Mouse (Mus musculus) brain, adult 2 months (tissue): ENCODE measurements around the gene Cdh13.

Experiments
- DNase-seq: peaks from one replicate; pipeline ENCODE4 v3.0.0; 2011; ENCODE audit warnings: low read depth, low spot score

The Cdh13 gene

GRCm38 (mm10) chr8:118283600-118284111 is at the start of gene Cdh13:
Cdh13 (plus strand) TSS chr8:118283733.
- peak; percentile 90 for DNase-seq

- DNase-seq, result no peak
Measured at GRCm38 (mm10) chr8:118235626-118236025, 47.9 kb upstream of the Cdh13 start.

DNA sequence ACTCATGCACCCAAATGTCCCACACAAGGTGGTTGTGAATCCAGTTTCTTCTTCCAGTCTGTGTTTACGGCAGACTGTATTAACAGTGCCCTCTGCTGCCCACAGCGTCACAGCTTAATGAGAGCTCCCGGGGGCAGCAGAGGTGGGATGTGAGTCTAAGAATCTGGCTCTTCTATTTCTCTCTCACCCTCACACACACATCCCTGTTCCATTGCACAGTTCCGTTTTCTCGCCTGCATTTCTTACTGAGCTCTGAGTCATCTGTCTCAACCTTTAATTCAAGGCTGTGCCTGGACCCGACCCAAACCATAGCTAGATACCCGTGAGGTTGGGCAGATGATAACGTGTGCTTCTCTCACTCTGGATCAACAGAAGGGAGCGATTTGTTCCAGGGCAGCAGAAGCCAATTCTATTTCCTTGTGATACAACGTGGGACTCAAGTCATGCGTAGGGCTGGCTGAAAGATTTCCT is 46.3 kb upstream of the Cdh13 start:
- peak; percentile 87 for DNase-seq

DNA sequence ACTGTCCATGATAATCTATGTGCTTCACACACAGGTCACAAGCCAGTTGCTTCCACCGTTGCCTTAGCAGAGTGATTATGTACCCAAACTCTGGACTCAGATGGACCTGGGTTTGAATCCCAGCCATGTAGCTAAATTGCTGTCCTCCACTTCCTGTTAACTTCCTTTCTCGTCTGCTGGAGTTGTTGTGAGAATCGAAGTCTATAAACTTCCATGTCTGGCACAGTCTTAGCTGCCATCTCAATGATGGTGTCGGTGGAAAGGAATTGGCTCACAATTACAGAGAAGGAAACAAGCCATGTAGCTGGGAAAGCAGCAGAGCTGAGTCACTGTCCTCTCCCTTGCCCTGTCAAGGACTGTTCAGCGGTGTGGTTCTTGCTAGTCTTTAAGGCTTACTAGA is 45.4 kb upstream of the Cdh13 start:
- peak; percentile 43 for DNase-seq

DNA sequence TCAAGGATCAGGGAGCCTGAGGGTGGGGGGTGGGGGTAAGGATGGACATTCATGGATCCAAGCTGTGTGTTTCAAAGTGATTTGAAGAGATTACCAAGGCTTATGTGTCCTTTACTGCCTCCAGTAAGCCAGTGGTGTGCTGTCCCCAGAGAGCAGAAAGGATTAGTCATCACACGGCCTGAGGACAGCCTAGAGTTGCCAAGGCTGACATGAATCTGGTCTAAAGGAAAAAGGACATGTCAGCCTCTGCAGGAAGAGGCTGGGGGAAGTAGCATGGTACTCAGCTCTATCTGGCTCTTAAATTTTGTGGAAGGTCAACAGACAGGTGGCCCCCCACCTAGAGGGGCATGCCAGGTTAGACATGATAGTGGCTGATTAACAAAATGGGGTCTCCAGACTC is 44.3 kb upstream of the Cdh13 start:
- peak; percentile 25 for DNase-seq

DNA sequence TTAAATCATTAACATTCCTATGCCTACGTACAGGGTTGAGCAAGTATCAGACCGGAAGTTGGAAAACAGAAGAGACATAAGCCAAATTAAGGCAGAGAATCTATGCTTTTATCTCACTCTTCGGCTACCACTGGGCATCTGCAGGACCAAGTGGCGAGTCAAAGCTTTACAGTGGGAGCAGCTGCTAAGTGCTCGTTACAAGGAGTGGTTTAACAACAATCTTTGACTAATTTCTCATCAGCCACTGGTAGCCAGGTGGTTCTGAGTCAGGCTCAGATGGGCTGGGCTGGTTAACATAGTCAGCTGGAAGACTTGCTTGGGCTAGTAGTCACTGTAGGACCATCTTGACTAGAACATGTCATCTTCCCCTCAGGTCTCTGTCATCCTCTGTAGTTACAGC is 34.2 kb upstream of the Cdh13 start:
- DNase-seq, result no peak

DNA sequence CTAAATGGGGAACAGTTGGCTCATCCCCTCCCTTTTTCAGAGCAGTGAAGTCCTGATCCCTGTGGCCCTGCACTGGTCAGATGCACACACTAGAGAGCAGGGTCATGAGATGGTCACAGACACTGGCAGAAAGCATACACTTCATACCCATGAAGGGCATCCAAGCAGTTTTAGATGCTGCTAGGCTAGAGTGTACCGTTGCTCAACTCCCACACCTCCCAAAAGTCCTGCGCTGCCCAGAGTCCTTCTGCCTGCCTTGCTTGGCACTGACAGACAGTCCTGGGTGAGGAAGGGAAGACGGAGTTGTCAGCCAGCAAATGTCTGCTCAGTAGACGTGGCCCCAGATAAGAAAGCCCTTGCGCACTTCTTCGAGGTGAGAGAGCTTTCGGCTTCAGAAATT is 33.6 kb upstream of the Cdh13 start:
- DNase-seq, result no peak

- no peak for DNase-seq
Measured at GRCm38 (mm10) chr8:118263117-118263516, 20.4 kb upstream of the Cdh13 start.

- peak; percentile 50 for DNase-seq
Measured at GRCm38 (mm10) chr8:118270751-118271402, 12.7 kb upstream of the Cdh13 start.

DNA sequence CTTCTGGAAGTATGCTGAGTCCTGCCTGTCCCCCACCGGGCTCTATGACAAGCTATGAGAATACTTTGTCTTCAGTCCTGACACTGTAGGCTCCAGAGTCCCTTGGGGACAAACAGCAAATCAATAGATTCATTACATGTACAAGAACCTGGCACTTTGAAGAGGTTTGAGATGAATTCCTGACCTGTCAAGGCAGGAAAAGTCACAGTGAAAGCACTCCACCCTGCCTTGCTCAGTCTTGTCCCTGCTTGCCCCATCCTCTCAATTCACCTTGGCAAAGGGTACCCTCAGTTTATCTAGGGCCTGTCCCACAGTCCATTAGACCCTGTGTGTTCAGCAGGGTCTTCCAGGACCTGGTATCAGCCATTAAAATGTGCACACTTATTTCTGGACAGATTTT is 11.0 kb upstream of the Cdh13 start:
- DNase-seq, result no peak

DNA sequence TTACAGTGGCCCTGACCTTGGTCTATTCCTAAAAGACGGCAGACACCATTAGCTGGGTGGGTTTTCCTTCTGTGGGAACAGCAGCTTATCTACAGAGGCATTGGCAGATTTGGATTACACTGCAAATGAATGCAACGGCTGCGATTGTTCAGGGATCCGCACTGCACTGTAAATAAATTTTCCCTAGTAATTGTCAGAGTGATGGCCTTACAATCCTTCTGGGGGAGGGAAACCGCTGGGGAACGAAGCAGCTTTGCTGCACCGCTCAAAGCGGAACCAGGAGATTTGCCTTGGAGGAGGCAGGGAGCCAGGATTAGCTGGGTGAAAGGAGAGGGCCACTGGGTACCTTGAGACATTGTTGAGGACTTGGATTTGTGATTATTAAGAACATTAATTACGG is 9.3 kb upstream of the Cdh13 start:
- DNase-seq, result no peak

- DNase-seq, result peak; percentile 88
Measured at GRCm38 (mm10) chr8:118274688-118275087, 8.8 kb upstream of the Cdh13 start.

DNA sequence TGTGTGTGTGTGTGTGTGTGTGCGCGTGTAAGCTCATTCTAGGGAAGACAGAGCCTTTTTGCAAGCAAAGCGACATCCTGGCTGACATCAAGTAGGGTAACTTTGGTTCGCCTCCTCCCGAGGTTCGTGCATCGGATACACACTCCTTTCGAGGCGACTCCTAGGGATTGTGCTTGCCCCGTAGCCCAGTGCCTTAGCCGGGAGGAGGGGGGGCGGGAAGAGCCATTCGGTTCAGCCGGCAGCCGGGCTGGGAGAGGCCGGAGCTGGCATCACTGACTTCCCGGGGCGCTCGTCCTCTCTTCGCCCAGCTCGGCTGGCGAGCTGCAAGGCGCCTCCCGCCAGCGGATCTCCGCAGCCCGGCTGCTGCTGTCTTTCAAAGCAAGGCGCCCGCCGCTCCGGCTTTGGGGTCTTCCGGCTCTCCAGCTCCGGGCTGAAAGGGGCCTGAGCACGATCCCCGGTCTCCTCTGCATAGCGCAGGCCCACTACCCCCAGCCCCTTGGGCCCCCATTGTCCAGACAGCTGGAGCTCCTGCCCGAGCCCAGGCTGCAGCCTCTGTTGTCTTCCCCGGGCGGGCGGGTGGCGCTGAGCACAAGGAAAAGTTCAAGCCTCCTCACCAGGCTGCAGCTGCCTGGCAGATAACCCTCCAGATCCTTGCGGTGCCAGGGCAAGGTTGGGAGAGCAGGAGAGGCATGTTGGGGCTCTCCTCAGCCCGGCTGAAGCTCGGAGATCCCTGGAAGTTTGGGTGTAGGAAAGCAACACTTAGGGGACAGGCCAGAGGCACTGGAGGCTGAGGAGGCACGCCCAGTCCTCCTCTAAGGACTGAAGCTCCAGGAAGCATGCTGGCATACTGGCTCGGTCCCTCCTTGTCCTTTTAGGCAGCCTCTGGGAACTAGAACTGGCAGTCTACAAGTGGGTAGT is 838 bp downstream of the Cdh13 start:
- peak; percentile 43 for DNase-seq

DNA sequence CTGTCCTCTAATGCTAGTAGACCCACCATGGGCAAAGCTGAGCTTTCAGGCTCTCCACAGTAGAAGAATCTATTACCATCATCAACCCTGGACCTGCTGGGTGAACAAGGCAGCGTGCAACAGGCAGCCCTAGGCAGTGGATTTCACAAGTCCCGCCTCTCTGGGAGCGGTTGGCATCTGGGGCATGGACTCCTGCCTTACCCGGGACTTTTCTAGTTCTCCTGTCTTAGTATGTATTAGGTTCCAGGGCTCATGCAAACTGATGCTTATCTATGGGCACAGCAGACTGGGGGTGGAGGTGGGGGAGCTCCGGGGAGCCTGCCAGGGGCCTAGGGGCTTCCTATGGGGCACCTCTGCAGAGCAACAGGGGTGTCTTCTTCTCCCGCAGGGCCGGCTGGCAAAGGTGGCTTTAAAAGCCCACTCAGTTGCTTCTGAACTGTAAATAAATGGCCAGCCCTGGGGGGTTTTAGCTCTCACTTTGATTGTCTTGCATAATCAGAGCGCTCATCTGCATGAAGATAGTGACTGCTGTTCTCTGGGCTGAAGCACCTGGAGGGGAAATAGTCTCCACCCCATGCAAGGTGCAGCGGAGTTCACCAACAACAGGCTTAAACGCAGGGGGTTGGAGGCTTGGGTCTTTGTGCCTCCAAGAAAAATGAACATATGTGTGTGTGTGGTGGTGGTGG is 2.2 kb downstream of the Cdh13 start:
- DNase-seq, result no peak

DNA sequence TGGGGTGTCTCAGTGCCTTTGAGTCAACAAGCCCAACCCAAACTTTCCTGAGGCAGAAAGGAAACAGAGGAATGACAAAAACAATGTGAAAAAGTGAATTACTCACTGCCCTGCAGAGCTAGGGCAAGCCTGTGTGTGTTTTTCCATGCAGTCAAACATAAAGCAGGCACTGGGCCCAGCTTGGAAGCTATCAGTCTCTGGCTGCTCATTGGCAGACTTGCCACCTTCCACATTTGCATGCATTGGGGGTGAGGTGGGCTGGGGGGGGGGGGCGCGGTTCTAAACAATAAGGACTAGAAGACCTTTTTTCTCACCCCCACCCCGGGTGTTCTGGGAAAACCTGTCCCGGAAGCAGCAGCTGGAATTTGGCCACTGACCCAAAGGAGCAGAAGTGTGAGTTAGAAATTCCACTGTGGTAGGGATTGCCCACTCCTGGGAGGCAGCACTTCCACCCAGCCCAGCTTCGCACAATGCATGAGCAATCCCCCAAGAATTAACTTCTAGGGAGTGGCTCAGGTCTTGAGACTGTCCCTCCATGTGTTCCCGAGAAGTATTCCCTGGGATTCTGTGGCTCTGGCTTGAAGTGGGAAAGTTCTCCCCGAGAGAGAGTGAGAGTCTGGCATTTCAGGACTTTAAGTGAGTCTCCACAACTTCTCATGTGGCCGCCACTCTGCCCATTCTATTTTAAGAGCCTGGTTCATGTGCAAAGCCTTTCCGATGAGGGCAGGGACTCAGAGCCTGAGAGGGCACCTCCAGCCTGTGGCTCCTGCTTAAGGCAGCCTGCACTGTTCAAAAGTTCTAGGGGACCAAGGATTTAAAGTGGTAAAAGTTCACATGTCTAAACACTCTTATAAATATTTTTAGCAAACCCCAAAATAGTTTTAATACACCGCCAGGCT is 3.0 kb downstream of the Cdh13 start:
- no peak for DNase-seq

GRCm38 (mm10) chr8:118287496-118287895 is 4.0 kb downstream of the Cdh13 start:
- DNase-seq, result peak; percentile 77

DNA sequence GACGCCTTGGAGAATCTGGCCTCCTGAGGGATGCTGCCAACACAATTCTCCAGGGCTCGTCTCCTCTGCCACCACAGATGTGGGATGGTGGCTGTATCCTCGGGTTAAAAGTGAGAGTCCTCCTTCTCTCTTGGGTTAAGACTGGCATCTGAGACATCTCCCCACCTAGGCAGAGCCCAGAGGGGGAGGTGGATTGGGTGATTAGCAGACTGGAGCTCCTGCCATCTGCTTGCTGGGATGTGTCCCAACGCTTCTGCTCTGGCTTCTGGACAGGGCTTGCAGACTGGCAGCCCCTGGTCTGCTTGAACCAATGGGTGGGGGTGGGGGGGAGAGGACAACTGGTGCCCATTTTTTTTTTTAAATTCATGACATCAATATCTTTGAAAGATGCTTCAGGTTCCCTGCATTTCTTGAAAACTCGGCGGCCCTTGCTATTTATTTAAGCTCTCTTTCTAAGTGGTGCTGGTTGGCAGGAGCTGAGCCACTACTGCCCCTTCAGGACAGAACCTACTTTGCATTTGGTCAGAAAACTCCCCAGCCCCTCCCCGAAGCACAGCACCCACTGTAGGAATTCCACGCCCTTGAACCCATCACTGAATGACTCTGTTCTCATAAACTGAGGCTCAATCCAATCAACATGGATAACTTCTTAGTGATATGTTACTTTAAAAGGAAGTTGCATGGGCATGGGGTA is 4.9 kb downstream of the Cdh13 start:
- peak; percentile 31 for DNase-seq

GRCm38 (mm10) chr8:118289091-118289490 is 5.6 kb downstream of the Cdh13 start:
- no peak for DNase-seq

GRCm38 (mm10) chr8:118289525-118289924 is 6.0 kb downstream of the Cdh13 start:
- no peak for DNase-seq

DNA sequence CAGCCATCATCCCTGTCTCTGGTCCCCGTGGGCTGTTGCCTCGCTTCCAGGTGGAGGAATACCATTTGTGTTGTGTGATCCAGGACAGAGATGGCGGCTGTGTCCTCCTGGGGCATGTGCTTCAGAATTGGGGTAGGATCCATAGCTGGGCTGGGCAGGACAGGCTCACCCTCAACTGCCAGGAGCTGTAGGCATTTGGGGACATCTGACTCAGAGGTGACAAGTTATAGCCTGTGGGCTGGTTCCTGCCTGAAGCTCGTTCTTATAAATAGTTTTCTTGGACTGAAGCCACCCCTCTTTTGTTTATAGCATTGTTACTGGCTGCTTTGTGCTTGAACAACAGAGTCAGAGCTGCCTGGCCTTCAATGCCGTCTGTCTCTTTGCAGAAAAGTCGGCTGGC is 6.7 kb downstream of the Cdh13 start:
- peak; percentile 42 for DNase-seq
